Mouse (Mus musculus): ENCODE data around the gene Arid4b. TPM values are rescaled to one million over a fixed set of nuclear protein-coding genes. Genes with fewer than 3 reads are reported as not detected.

Gene Arid4b
- polyA plus RNA-seq, 1 experiment from 2014 or later, result 61.3 TPM

DNA sequence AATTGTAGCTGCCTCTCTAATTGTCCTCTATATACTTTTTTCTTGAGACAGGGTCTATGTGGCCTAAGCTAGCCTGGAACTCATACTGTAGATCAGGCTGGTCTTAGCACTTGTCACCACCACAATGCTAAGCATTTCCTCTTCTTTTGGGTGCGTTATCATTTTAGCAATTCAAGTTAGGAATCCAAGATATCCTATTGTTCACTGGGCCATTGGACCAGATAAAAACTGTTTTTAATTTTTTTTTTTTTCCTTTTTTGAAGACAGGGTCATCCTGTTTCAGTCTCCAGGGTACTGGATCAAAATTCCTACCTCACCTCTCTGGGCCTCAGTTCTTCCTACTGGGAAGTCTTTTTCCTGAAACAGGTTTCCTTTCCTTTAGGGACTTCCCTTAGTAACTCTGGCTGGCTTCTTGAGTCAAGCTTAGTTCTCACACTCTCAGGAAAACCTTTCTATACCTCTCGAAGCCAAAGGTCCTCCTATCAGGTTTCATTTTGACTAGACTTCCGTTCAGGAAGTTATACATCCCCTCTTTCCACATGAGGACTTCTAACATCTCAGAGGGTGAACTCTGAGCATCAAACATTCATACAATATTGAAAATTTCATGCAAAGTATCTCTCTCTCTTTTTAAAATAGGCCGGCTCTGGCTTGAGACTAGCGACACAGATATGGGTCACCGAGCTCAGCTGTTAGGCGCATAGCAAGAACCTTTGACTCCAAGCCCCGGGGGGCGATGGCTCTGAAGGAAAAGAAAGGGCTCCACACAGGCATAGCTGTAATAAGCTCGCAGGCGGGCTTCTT, 621 bp upstream of the Arid4b start:
- Histone ChIP-seq H3K36me3 (ENCODE audit: insufficient read depth) (peaks cover 10% of the 10 kb centered on the region; the same call in 1 of the 2 replicates), H3K4me3 (ENCODE audit: low read depth, low read length) (peak overlapping the region; percentile 98), H3K9me3 (ENCODE audit: low read depth, low read length) (no peaks in the 10 kb centered on the region), H3K4me2 (peak overlapping the region; percentile 79), H3K27me3 (ENCODE audit: insufficient read depth, low read length) (no peaks in the 10 kb centered on the region), H3K27ac (ENCODE audit: low read depth) (peak overlapping the region; percentile 90), H3K4me1 (ENCODE audit: insufficient read depth) (no peaks in the 10 kb centered on the region; the same call in 1 of the 2 replicates), H3K9ac (peak overlapping the region; percentile 71)
- no peak for TF ChIP-seq CTCF (IDR thresholded peaks at IDR 0.05; ENCODE audit: low read depth)
- no peak for ATAC-seq (ENCODE audit: insufficient read depth)
- WGBS, result 5% methylated on average over 11 of the region's 11 CpGs
- peak; percentile 19 for DNase-seq

GRCm38 (mm10) chr13:14063942-14064271, 875 bp downstream of the Arid4b start:
- TF ChIP-seq CTCF (IDR thresholded peaks at IDR 0.05; ENCODE audit: low read depth), result no peak
- peak overlapping the region; percentile 98 for H3K27ac ChIP-seq (ENCODE audit: low read depth)
- peak overlapping the region; percentile 98 for H3K4me3 ChIP-seq (ENCODE audit: low read depth, low read length)
- ATAC-seq (ENCODE audit: insufficient read depth) (peak; percentile 42), DNase-seq (no peak)
- peak overlapping the region; percentile 98 for H3K9ac ChIP-seq
- H3K36me3 ChIP-seq (ENCODE audit: insufficient read depth), result peaks cover 17% of the 10 kb centered on the region; the same call in 1 of the 2 replicates
- 0% methylated on average over 22 of the region's 31 CpGs for WGBS
- H3K4me2 ChIP-seq, result peak overlapping the region; percentile 70
- no peaks in the 10 kb centered on the region; the same call in 1 of the 2 replicates for H3K4me1 ChIP-seq (ENCODE audit: insufficient read depth)
- no peaks in the 10 kb centered on the region for H3K9me3 ChIP-seq (ENCODE audit: low read depth, low read length)
- no peaks in the 10 kb centered on the region for H3K27me3 ChIP-seq (ENCODE audit: insufficient read depth, low read length)

GRCm38 (mm10) chr13:14064341-14065027, 1.5 kb downstream of the Arid4b start:
- no peaks in the 10 kb centered on the region for H3K27me3 ChIP-seq (ENCODE audit: insufficient read depth, low read length)
- H3K9me3 ChIP-seq (ENCODE audit: low read depth, low read length), result no peaks in the 10 kb centered on the region
- TF ChIP-seq CTCF (IDR thresholded peaks at IDR 0.05; ENCODE audit: low read depth), result no peak
- H3K4me2 ChIP-seq, result peak overlapping the region; percentile 70
- H3K36me3 ChIP-seq (ENCODE audit: insufficient read depth), result peaks cover 17% of the 10 kb centered on the region; the same call in 1 of the 2 replicates
- peak overlapping the region; percentile 98 for H3K4me3 ChIP-seq (ENCODE audit: low read depth, low read length)
- WGBS, result under 1% methylated on average over 57 of the region's 65 CpGs
- peak; percentile 48 for DNase-seq
- peak overlapping the region; percentile 98 for H3K27ac ChIP-seq (ENCODE audit: low read depth)
- no peaks in the 10 kb centered on the region; the same call in 1 of the 2 replicates for H3K4me1 ChIP-seq (ENCODE audit: insufficient read depth)
- H3K9ac ChIP-seq, result peak overlapping the region; percentile 98
- no peak for ATAC-seq (ENCODE audit: insufficient read depth)

DNA sequence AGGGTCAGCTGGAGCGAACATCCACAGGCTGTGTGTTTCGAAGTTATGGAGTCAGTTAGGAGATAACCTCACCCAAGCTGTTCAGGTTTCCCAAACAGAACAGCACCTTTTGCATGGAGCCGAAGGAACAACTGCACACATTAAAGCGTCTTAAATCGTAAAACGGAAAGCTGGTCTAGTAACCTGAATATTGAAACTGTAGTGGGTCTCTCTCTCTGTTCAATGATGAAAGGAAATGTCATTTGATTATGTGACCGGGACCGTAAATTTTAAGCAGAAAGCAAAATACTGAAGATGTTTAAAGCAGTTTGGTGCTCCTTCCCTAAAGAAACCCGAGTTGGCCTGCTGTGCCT, 2.0 kb downstream of the Arid4b start:
- H3K27ac ChIP-seq (ENCODE audit: low read depth), result no peak overlapping the region
- peak overlapping the region; percentile 98 for H3K4me3 ChIP-seq (ENCODE audit: low read depth, low read length)
- 12% methylated on average over 9 of the region's 9 CpGs for WGBS
- H3K27me3 ChIP-seq (ENCODE audit: insufficient read depth, low read length), result no peaks in the 10 kb centered on the region
- H3K36me3 ChIP-seq (ENCODE audit: insufficient read depth), result peaks cover 14% of the 10 kb centered on the region; the same call in 1 of the 2 replicates
- H3K9ac ChIP-seq, result peak overlapping the region; percentile 98
- DNase-seq, result peak; percentile 24
- TF ChIP-seq CTCF (IDR thresholded peaks at IDR 0.05; ENCODE audit: low read depth), result no peak
- peak overlapping the region; percentile 70 for H3K4me2 ChIP-seq
- no peaks in the 10 kb centered on the region; the same call in 1 of the 2 replicates for H3K4me1 ChIP-seq (ENCODE audit: insufficient read depth)
- no peaks in the 10 kb centered on the region for H3K9me3 ChIP-seq (ENCODE audit: low read depth, low read length)
- no peak for ATAC-seq (ENCODE audit: insufficient read depth)

DNA sequence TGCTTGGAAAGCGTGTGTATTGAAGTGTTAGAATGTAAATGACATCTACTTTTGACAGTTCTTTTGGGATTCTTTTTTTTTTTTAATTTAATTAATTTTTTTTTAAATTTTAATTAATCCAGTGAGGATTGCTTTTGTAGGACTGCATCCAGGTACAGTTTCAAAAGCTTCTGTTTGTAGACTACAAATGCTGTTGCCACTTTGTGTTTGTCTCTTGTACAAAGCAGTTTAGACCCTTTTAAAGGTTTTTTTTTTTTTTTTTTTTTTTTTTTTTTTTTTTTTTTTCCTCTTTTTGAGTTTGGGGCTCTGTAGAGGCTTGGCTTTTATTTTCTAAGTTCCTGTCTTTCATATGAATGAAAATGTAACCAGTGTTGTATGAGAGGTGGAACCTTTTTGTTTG, 2.7 kb downstream of the Arid4b start:
- H3K36me3 ChIP-seq (ENCODE audit: insufficient read depth), result peaks cover 14% of the 10 kb centered on the region; the same call in 1 of the 2 replicates
- no peak overlapping the region for H3K27ac ChIP-seq (ENCODE audit: low read depth)
- no peak overlapping the region for H3K4me2 ChIP-seq
- no peaks in the 10 kb centered on the region; the same call in 1 of the 2 replicates for H3K4me1 ChIP-seq (ENCODE audit: insufficient read depth)
- ATAC-seq (ENCODE audit: insufficient read depth), result no peak
- H3K4me3 ChIP-seq (ENCODE audit: low read depth, low read length), result no peak overlapping the region
- TF ChIP-seq CTCF (IDR thresholded peaks at IDR 0.05; ENCODE audit: low read depth), result no peak
- no peaks in the 10 kb centered on the region for H3K9me3 ChIP-seq (ENCODE audit: low read depth, low read length)
- WGBS, result 50% methylated on average over 1 of the region's 1 CpGs
- no peak for DNase-seq
- H3K9ac ChIP-seq, result no peak overlapping the region
- no peaks in the 10 kb centered on the region for H3K27me3 ChIP-seq (ENCODE audit: insufficient read depth, low read length)

- ATAC-seq (ENCODE audit: insufficient read depth), result no peak
Observed at GRCm38 (mm10) chr13:14068035-14068434, 5.0 kb downstream of the Arid4b start.

GRCm38 (mm10) chr13:14069291-14069690, 6.3 kb downstream of the Arid4b start:
- Histone ChIP-seq H3K4me2 (no peak overlapping the region), H3K4me1 (ENCODE audit: insufficient read depth) (no peaks in the 10 kb centered on the region), H3K9me3 (ENCODE audit: low read depth, low read length) (no peaks in the 10 kb centered on the region), H3K9ac (no peak overlapping the region), H3K36me3 (ENCODE audit: insufficient read depth) (peaks cover 14% of the 10 kb centered on the region; the same call in 1 of the 2 replicates), H3K27me3 (ENCODE audit: insufficient read depth, low read length) (no peaks in the 10 kb centered on the region), H3K27ac (ENCODE audit: low read depth) (no peak overlapping the region), H3K4me3 (ENCODE audit: low read depth, low read length) (no peak overlapping the region)
- ATAC-seq (ENCODE audit: insufficient read depth) (no peak), DNase-seq (no peak)
- no peak for TF ChIP-seq CTCF (IDR thresholded peaks at IDR 0.05; ENCODE audit: low read depth)
- WGBS, result 91% methylated on average over 1 of the region's 1 CpGs

More at GRCm38 (mm10) chr13:14068035-14068434, 5.0 kb downstream of the Arid4b start:
- Histone ChIP-seq H3K36me3 (ENCODE audit: insufficient read depth) (peaks cover 14% of the 10 kb centered on the region; the same call in 1 of the 2 replicates), H3K27me3 (ENCODE audit: insufficient read depth, low read length) (no peaks in the 10 kb centered on the region), H3K9me3 (ENCODE audit: low read depth, low read length) (no peaks in the 10 kb centered on the region), H3K27ac (ENCODE audit: low read depth) (no peak overlapping the region), H3K4me1 (ENCODE audit: insufficient read depth) (no peaks in the 10 kb centered on the region), H3K4me3 (ENCODE audit: low read depth, low read length) (no peak overlapping the region), H3K9ac (no peak overlapping the region), H3K4me2 (no peak overlapping the region)
- TF ChIP-seq CTCF (IDR thresholded peaks at IDR 0.05; ENCODE audit: low read depth), result no peak
- no peak for DNase-seq

Measured in lung, embryonic 14.5 days (tissue).